Mouse (Mus musculus) CH12.LX (cell line): ENCODE results near the gene Siae.
A peak's percentile ranks its signal among the peaks of the same experiment; 100 is the strongest.

Source experiments
- CTCF ChIP-seq, 2 experiments: IDR thresholded peaks in 1 of 2; conservative IDR thresholded peaks in 1 of 2; 2 replicates each; pipeline ENCODE4 v1.5.1; 2011 to 2012; ENCODE audit warnings: low read depth in 2 of 2, low read length in 2 of 2, improper control_type of control experiment in 1 of 2, inconsistent platforms in 1 of 2, mild to moderate bottlenecking in 1 of 2, moderate library complexity in 1 of 2
- NELFE ChIP-seq: IDR thresholded peaks from 2 replicates; pipeline ENCODE4 v1.6.1; 2011; ENCODE audit warnings: low read depth, low read length, improper control_type of control experiment
- POLR2A ChIP-seq: IDR thresholded peaks from 2 replicates; pipeline ENCODE4 v1.6.1; 2011; ENCODE audit warnings: low read depth, mild to moderate bottlenecking, improper control_type of control experiment, low read length

- TF ChIP-seq POLR2A: no peak
- peak; percentile 25; the same call in 1 of the 2 replicates for TF ChIP-seq NELFE
- peak; percentile 22 to 77; a peak in 2 of 4 replicates for TF ChIP-seq CTCF (conservative IDR thresholded peaks at IDR 0.05 in 1 of 2, IDR thresholded peaks at IDR 0.05 in 1 of 2; ENCODE audit: low read depth in 2 of 2, low read length in 2 of 2)
These were observed 134.6 kb downstream of the Siae start for GRCm38 (mm10) chr9:37689970-37690686.
